Mouse (Mus musculus): ENCODE measurements around the gene Tsr3. TPM values are rescaled to one million over a fixed set of nuclear protein-coding genes. Genes with fewer than 3 reads are reported as not detected.

The Tsr3 gene
- total and polyA plus RNA-seq, 3 experiments: 35.2 to 50.5 TPM; not detected in 1

GRCm38 (mm10) chr17:25253760-25254159 lies 13.8 kb downstream of the Tsr3 start:
- no peak for DNase-seq (ENCODE audit: low read depth, low spot score)
- no peak overlapping the region for H3K4me3 ChIP-seq (ENCODE audit: control insufficient read depth in 1 of 2, insufficient read depth in 1 of 2, low read depth in 2 of 2, low read length in 2 of 2)
- H3K36me3 ChIP-seq (ENCODE audit: control insufficient read depth in 1 of 2, insufficient read depth in 2 of 2, low read length in 2 of 2): no peaks in the 10 kb centered on the region
- H3K79me2 ChIP-seq (ENCODE audit: control insufficient read depth, insufficient read depth, low read length, poor library complexity): no peaks in the 10 kb centered on the region
- no peak overlapping the region for H3K27ac ChIP-seq (ENCODE audit: control insufficient read depth, low read depth, low read length)
- TF ChIP-seq TCF12 (IDR thresholded peaks at IDR 0.05; ENCODE audit: low read depth, low read length): no peak
- no peak for TF ChIP-seq UBTF (IDR thresholded peaks at IDR 0.05; ENCODE audit: borderline replicate concordance, insufficient read depth, low read depth, low read length)
- no peak for TF ChIP-seq POLR2A (IDR thresholded peaks at IDR 0.05; ENCODE audit: control insufficient read depth in 1 of 2, insufficient read depth in 1 of 2, low read depth in 1 of 2, low read length in 2 of 2, poor library complexity in 1 of 2)
- TF ChIP-seq MAFK (IDR thresholded peaks at IDR 0.05; ENCODE audit: borderline replicate concordance, low read depth, low read length): no peak
- TF ChIP-seq TAL1 (IDR thresholded peaks at IDR 0.05; ENCODE audit: low read length): no peak
- TF ChIP-seq ZMIZ1 (IDR thresholded peaks at IDR 0.05; ENCODE audit: low read depth, low read length): no peak
- TF ChIP-seq GABPA (IDR thresholded peaks at IDR 0.05; ENCODE audit: low read depth, low read length): no peak
- no peak for TF ChIP-seq SMC3 (IDR thresholded peaks at IDR 0.05; ENCODE audit: low read depth, low read length)
- TF ChIP-seq MYB (IDR thresholded peaks at IDR 0.05; ENCODE audit: low read depth, low read length): no peak
- no peak for TF ChIP-seq CTCF (IDR thresholded peaks at IDR 0.05 in 2 of 3, conservative IDR thresholded peaks at IDR 0.05 in 1 of 3; ENCODE audit: control insufficient read depth in 1 of 3, insufficient read depth in 1 of 3, low read depth in 2 of 3, low read length in 3 of 3, poor library complexity in 1 of 3, severe bottlenecking in 1 of 3)
- TF ChIP-seq GATA1 (IDR thresholded peaks at IDR 0.05; ENCODE audit: low read depth, low read length): no peak
- no peak for TF ChIP-seq TBP (IDR thresholded peaks at IDR 0.05; ENCODE audit: low read depth, low read length)
- no peak for TF ChIP-seq E2F4 (IDR thresholded peaks at IDR 0.05; ENCODE audit: borderline replicate concordance, low read depth, low read length)
- no peak for TF ChIP-seq ZC3H11A (IDR thresholded peaks at IDR 0.05; ENCODE audit: low read depth, low read length)
- no peak for TF ChIP-seq POLR2AphosphoS2 (IDR thresholded peaks at IDR 0.05; ENCODE audit: low read length)
- no peak for TF ChIP-seq CHD2 (IDR thresholded peaks at IDR 0.05; ENCODE audit: low read length)
- no peak for TF ChIP-seq POLR2AphosphoS5 (IDR thresholded peaks at IDR 0.05; ENCODE audit: borderline replicate concordance, low read depth, low read length)
- TF ChIP-seq MEF2A (IDR thresholded peaks at IDR 0.05; ENCODE audit: extremely low read depth, insufficient replicate concordance, low read depth, low read length, poor library complexity, severe bottlenecking): no peak
- TF ChIP-seq ETS1 (IDR thresholded peaks at IDR 0.05; ENCODE audit: low read depth, low read length): no peak
- no peak for TF ChIP-seq SIN3A (IDR thresholded peaks at IDR 0.05; ENCODE audit: low read length)
- peaks cover 0 to 7% of the 10 kb centered on the region in 2 experiments; a peak in 2 of 4 replicates for H3K4me1 ChIP-seq (ENCODE audit: control insufficient read depth in 1 of 2, insufficient read depth in 2 of 2, low read length in 2 of 2)
- H3K9ac ChIP-seq (ENCODE audit: control insufficient read depth, low read depth, low read length, poor library complexity, severe bottlenecking): no peak overlapping the region
- no peaks in the 10 kb centered on the region for H3K9me3 ChIP-seq (replicated peaks; ENCODE audit: insufficient read depth, low read length)
- no peaks in the 10 kb centered on the region for H3K27me3 ChIP-seq (ENCODE audit: control insufficient read depth in 1 of 2, insufficient read depth in 2 of 2, low read length in 2 of 2)

- no peak overlapping the region for H3K27ac ChIP-seq (ENCODE audit: control insufficient read depth, low read depth, low read length)
- H3K9me3 ChIP-seq (replicated peaks; ENCODE audit: insufficient read depth, low read length): no peaks in the 10 kb centered on the region
- DNase-seq (ENCODE audit: low read depth, low spot score): no peak
- H3K4me1 ChIP-seq (ENCODE audit: control insufficient read depth in 1 of 2, insufficient read depth in 2 of 2, low read length in 2 of 2): peaks cover 0 to 9% of the 10 kb centered on the region in 2 experiments; a peak in 2 of 4 replicates
- TF ChIP-seq USF1 (IDR thresholded peaks at IDR 0.05; ENCODE audit: low read depth, low read length) (no peak), ZNF384 (IDR thresholded peaks at IDR 0.05; ENCODE audit: low read depth, low read length) (no peak), POLR2AphosphoS5 (IDR thresholded peaks at IDR 0.05; ENCODE audit: borderline replicate concordance, low read depth, low read length) (no peak), NELFE (IDR thresholded peaks at IDR 0.05; ENCODE audit: low read depth, low read length) (no peak), MAFK (IDR thresholded peaks at IDR 0.05; ENCODE audit: borderline replicate concordance, low read depth, low read length) (no peak), ZMIZ1 (IDR thresholded peaks at IDR 0.05; ENCODE audit: low read depth, low read length) (no peak), ZKSCAN1 (IDR thresholded peaks at IDR 0.05; ENCODE audit: low read depth, low read length) (no peak), CHD2 (IDR thresholded peaks at IDR 0.05; ENCODE audit: low read length) (no peak), NRF1 (IDR thresholded peaks at IDR 0.05; ENCODE audit: insufficient read depth, low read depth, low read length, poor library complexity, severe bottlenecking) (no peak), MEF2A (IDR thresholded peaks at IDR 0.05; ENCODE audit: extremely low read depth, insufficient replicate concordance, low read depth, low read length, poor library complexity, severe bottlenecking) (no peak), KAT2A (conservative IDR thresholded peaks at IDR 0.05; ENCODE audit: low read depth, low read length) (no peak), TCF12 (IDR thresholded peaks at IDR 0.05; ENCODE audit: low read depth, low read length) (no peak)
- H3K27me3 ChIP-seq (ENCODE audit: control insufficient read depth in 1 of 2, insufficient read depth in 2 of 2, low read length in 2 of 2): no peaks in the 10 kb centered on the region
- no peak overlapping the region for H3K4me3 ChIP-seq (ENCODE audit: control insufficient read depth in 1 of 2, insufficient read depth in 1 of 2, low read depth in 2 of 2, low read length in 2 of 2)
- H3K9ac ChIP-seq (ENCODE audit: control insufficient read depth, low read depth, low read length, poor library complexity, severe bottlenecking): no peak overlapping the region
- no peaks in the 10 kb centered on the region for H3K79me2 ChIP-seq (ENCODE audit: control insufficient read depth, insufficient read depth, low read length, poor library complexity)
- H3K36me3 ChIP-seq (ENCODE audit: control insufficient read depth in 1 of 2, insufficient read depth in 2 of 2, low read length in 2 of 2): no peaks in the 10 kb centered on the region; a peak in 1 of 4 replicates
Observed at GRCm38 (mm10) chr17:25255110-25255509, 15.1 kb downstream of the Tsr3 start.

All from MEL (cell line).